ENCODE assay signal across 26 mouse cellular contexts in genomic region chr17:13391020-13391419, GRCm38 (mm10). TPM values are rescaled to one million over a fixed set of nuclear protein-coding genes. Genes with fewer than 3 reads are reported as not detected.
DNase-seq lines count a peak whose midpoint lies in the region; ATAC-seq and TF ChIP-seq lines count a peak whose summit lies in the region.
"Not testable (repeated sequence)": the region's sequence is repeated elsewhere in the genome, so short reads cannot be mapped to it uniquely, and the experiment has no call there.
"Had no signal": no experiment of that assay in that cellular context is flagged by ENCODE, and none has a peak within 500 bp of the region (broad histone marks: within the 10 kb centered on the region; RNA-seq: fewer than 3 reads in every experiment).

No protein-coding gene starts in this region.

- not testable (repeated sequence) for TF ChIP-seq CTCF in forebrain, postnatal 0 days (IDR thresholded peaks at IDR 0.05; ENCODE audit: low read depth); hindbrain, postnatal 0 days (IDR thresholded peaks at IDR 0.05; ENCODE audit: low read depth)

- DNase-seq in forebrain, embryonic 14.5 days (ENCODE audit: low spot score); forebrain, postnatal 0 days; hindbrain, embryonic 14.5 days (ENCODE audit: low spot score); hindbrain, postnatal 0 days (ENCODE audit: low spot score): not testable (repeated sequence)

- H3K27ac ChIP-seq in forebrain, embryonic 14.5 days (ENCODE audit: low read depth, low read length); forebrain, postnatal 0 days (ENCODE audit: low read depth, low read length); hindbrain, embryonic 14.5 days; hindbrain, postnatal 0 days; midbrain, embryonic 16.5 days (ENCODE audit: low read length); neural tube, embryonic 13.5 days (replicated peaks): not testable (repeated sequence)

- H3K9ac ChIP-seq in forebrain, embryonic 14.5 days (ENCODE audit: low read length); forebrain, postnatal 0 days; hindbrain, embryonic 14.5 days; hindbrain, postnatal 0 days (replicated peaks; ENCODE audit: low read length); midbrain, embryonic 16.5 days (ENCODE audit: low read depth, low read length); neural tube, embryonic 13.5 days: not testable (repeated sequence)

- no CpG with 5 or more reads among the region's 4 CpGs for WGBS in forebrain, embryonic 14.5 days
- WGBS in forebrain, postnatal 0 days, result no CpG with 5 or more reads among the region's 4 CpGs
- no CpG with 5 or more reads among the region's 4 CpGs for WGBS in hindbrain, embryonic 14.5 days
- no CpG with 5 or more reads among the region's 4 CpGs for WGBS in hindbrain, postnatal 0 days
- WGBS in midbrain, embryonic 16.5 days, result no CpG with 5 or more reads among the region's 4 CpGs
- 75% methylated on average over 1 of the region's 4 CpGs for WGBS in neural tube, embryonic 13.5 days

- not testable (repeated sequence) for H3K4me3 ChIP-seq in forebrain, embryonic 14.5 days (ENCODE audit: low read depth, low read length); forebrain, postnatal 0 days (ENCODE audit: low read depth, low read length); hindbrain, embryonic 14.5 days (replicated peaks; ENCODE audit: low read length); hindbrain, postnatal 0 days (ENCODE audit: low read length); midbrain, embryonic 16.5 days (ENCODE audit: low read depth, low read length); neural tube, embryonic 13.5 days

- not testable (repeated sequence) for H3K27me3 ChIP-seq in forebrain, embryonic 14.5 days (replicated peaks; ENCODE audit: control insufficient read depth, insufficient read depth, low read length); forebrain, postnatal 0 days (ENCODE audit: insufficient read depth, low read length); hindbrain, embryonic 14.5 days (ENCODE audit: control insufficient read depth, insufficient read depth, low read length); hindbrain, postnatal 0 days (ENCODE audit: insufficient read depth, low read length); midbrain, embryonic 16.5 days (ENCODE audit: control insufficient read depth, insufficient read depth, low read depth, low read length); neural tube, embryonic 13.5 days

- not testable (repeated sequence) for H3K36me3 ChIP-seq in forebrain, embryonic 14.5 days (ENCODE audit: control insufficient read depth, insufficient read depth, low read length); forebrain, postnatal 0 days (ENCODE audit: insufficient read depth); hindbrain, embryonic 14.5 days (replicated peaks; ENCODE audit: control insufficient read depth, insufficient read depth); hindbrain, postnatal 0 days (ENCODE audit: insufficient read depth, low read length); midbrain, embryonic 16.5 days (ENCODE audit: control insufficient read depth, insufficient read depth, low read length); neural tube, embryonic 13.5 days

- H3K4me2 ChIP-seq in forebrain, embryonic 14.5 days (ENCODE audit: low read length); forebrain, postnatal 0 days (ENCODE audit: low read depth); hindbrain, embryonic 14.5 days (replicated peaks); hindbrain, postnatal 0 days (ENCODE audit: low read depth, low read length); midbrain, embryonic 16.5 days (ENCODE audit: low read length); neural tube, embryonic 13.5 days: not testable (repeated sequence)

- H3K4me1 ChIP-seq in forebrain, embryonic 14.5 days (ENCODE audit: control insufficient read depth, insufficient read depth, low read length); forebrain, postnatal 0 days (ENCODE audit: insufficient read depth); hindbrain, embryonic 14.5 days (replicated peaks; ENCODE audit: control insufficient read depth, insufficient read depth, low read length); hindbrain, postnatal 0 days (ENCODE audit: insufficient read depth, low read length); midbrain, embryonic 16.5 days (ENCODE audit: control insufficient read depth, insufficient read depth, low read length); neural tube, embryonic 13.5 days (replicated peaks): not testable (repeated sequence)

- ATAC-seq in forebrain, embryonic 14.5 days, result peak; percentile 75; the same call in 1 of the 2 replicates
- peak; percentile 94 for ATAC-seq in forebrain, postnatal 0 days
- peak; percentile 36; the same call in 1 of the 2 replicates for ATAC-seq in hindbrain, embryonic 14.5 days (ENCODE audit: low FRiP score)
- peak; percentile 59 for ATAC-seq in hindbrain, postnatal 0 days
- peak; percentile 91 for ATAC-seq in midbrain, embryonic 16.5 days
- peak; percentile 62; the same call in 1 of the 2 replicates for ATAC-seq in neural tube, embryonic 13.5 days (ENCODE audit: low read depth)

- not testable (repeated sequence) for H3K9me3 ChIP-seq in forebrain, embryonic 14.5 days (replicated peaks; ENCODE audit: control insufficient read depth, low read length); forebrain, postnatal 0 days (ENCODE audit: low read length); hindbrain, embryonic 14.5 days (ENCODE audit: control insufficient read depth, low read length); hindbrain, postnatal 0 days (ENCODE audit: low read length); midbrain, embryonic 16.5 days (replicated peaks; ENCODE audit: control insufficient read depth, low read length, poor library complexity, severe bottlenecking)
- H3K9me3 ChIP-seq in neural tube, embryonic 13.5 days, result peaks cover 19% of the 10 kb centered on the region

RNA-seq across cellular contexts. Expression of gene Tcp10c, which starts 36.6 kb away (rescaled TPM):
- polyA plus RNA-seq in forebrain, embryonic 14.5 days (2014; fragmentation: Nextera tagmentation; extraction: Ambion mirVana), result not detected in 2 replicates
- not detected in 2 replicates for total RNA-seq in forebrain, postnatal 0 days (2014; rRNA removed)
- not detected in 2 replicates for polyA plus RNA-seq in forebrain, postnatal 0 days (2015; fragmentation: Nextera tagmentation; extraction: Ambion mirVana)
- 0.16 TPM in 1 of 2 replicates, not detected in the other for polyA plus RNA-seq in hindbrain, embryonic 14.5 days (2014; fragmentation: Nextera tagmentation; extraction: Ambion mirVana)
- total RNA-seq in hindbrain, postnatal 0 days (2014; rRNA removed), result not detected in 2 replicates
- not detected in 2 replicates for polyA plus RNA-seq in hindbrain, postnatal 0 days (2015; fragmentation: Nextera tagmentation; extraction: Ambion mirVana)
- polyA plus RNA-seq in midbrain, embryonic 16.5 days (2015; fragmentation: Nextera tagmentation; extraction: Ambion mirVana), result not detected in 2 replicates
- polyA plus RNA-seq in neural tube, embryonic 13.5 days (2015; fragmentation: Nextera tagmentation; extraction: Ambion mirVana), result 0.11 and 0.17 TPM in 2 replicates
- total RNA-seq: adrenal gland, adult 18-20 months; adrenal gland, postnatal 10 days; adrenal gland, postnatal 36 days; CH12.LX; G1E; gastrocnemius, adult 18-20 months; gastrocnemius, postnatal 10 days; gastrocnemius, postnatal 36 days; granulocyte monocyte progenitor cell, adult 5-6 weeks; heart, adult 2 months; heart, postnatal 14 days; heart, postnatal 4 days had no signal
- polyA plus RNA-seq: embryonic facial prominence, embryonic 11.5 days; embryonic facial prominence, embryonic 14.5 days; forebrain, embryonic 10.5 days; G1E; heart, embryonic 10.5 days; heart, embryonic 13.5 days; heart, embryonic 16.5 days; hindbrain, embryonic 11.5 days; intestine, embryonic 15.5 days had no signal

Comparison
In these comparisons a context has a peak if more than half of its experiments do, and no peak if none do; other contexts are left out.
1. ATAC-seq: peak in every context shown above with its lines; median percentile 94 in forebrain, postnatal 0 days; 91 in midbrain, embryonic 16.5 days; 75 in forebrain, embryonic 14.5 days; 62 in neural tube, embryonic 13.5 days; 59 in hindbrain, postnatal 0 days; 36 in hindbrain, embryonic 14.5 days.